Mouse (Mus musculus): Measurements from ENCODE around the gene 1700061G19Rik. TPM values are rescaled to one million over a fixed set of nuclear protein-coding genes. Genes with fewer than 3 reads are reported as not detected.
A peak's percentile ranks its signal among the peaks of the same experiment; 100 is the strongest.

Gene 1700061G19Rik
- polyA plus RNA-seq, 1 experiment from 2014 or later = 0.26 TPM

GRCm38 (mm10) chr17:56876981-56877380 lies 1.7 kb downstream of the 1700061G19Rik start:
- no peak overlapping the region for H3K4me3 ChIP-seq (ENCODE audit: low read depth, low read length)
- no peak overlapping the region for H3K9ac ChIP-seq (ENCODE audit: low read depth, low read length)
- no peaks in the 10 kb centered on the region for H3K4me1 ChIP-seq (replicated peaks; ENCODE audit: control insufficient read depth, insufficient read depth, low read length)
- no peaks in the 10 kb centered on the region for H3K9me3 ChIP-seq (ENCODE audit: control insufficient read depth, low read length)
- DNase-seq (ENCODE audit: low spot score) (no peak), ATAC-seq (ENCODE audit: low FRiP score) (no peak)
- H3K36me3 ChIP-seq (ENCODE audit: control insufficient read depth, insufficient read depth, low read length) = no peaks in the 10 kb centered on the region
- H3K4me2 ChIP-seq (replicated peaks; ENCODE audit: low read depth, low read length) = no peak overlapping the region
- no peak overlapping the region for H3K27ac ChIP-seq (ENCODE audit: low read depth, low read length)
- 66% methylated on average over 8 of the region's 8 CpGs for WGBS
- no peaks in the 10 kb centered on the region for H3K27me3 ChIP-seq (ENCODE audit: control insufficient read depth, insufficient read depth, low read length)

DNA sequence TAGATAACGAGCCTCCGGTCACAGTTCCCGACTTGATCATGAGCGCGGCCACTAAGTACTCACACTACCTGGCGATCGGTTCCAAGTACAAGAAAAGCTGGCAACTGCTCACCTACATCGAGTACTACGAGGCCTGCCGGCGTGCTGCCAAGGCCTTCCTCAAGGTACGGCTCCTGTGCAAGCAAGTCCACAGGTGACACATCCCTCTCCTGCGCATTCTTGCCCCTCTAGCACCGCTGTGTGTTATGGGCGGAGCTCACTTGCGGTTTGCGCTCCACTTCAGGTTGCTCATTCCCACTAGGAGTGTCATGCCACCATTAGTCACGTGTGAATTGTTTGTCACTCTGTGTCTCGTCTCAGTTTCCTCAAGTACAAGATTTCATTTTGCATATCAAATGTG lies 2.1 kb downstream of the 1700061G19Rik start:
- no peaks in the 10 kb centered on the region for H3K27me3 ChIP-seq (ENCODE audit: control insufficient read depth, insufficient read depth, low read length)
- no peaks in the 10 kb centered on the region for H3K9me3 ChIP-seq (ENCODE audit: control insufficient read depth, low read length)
- H3K4me1 ChIP-seq (replicated peaks; ENCODE audit: control insufficient read depth, insufficient read depth, low read length) = no peaks in the 10 kb centered on the region
- H3K4me2 ChIP-seq (replicated peaks; ENCODE audit: low read depth, low read length) = no peak overlapping the region
- no peaks in the 10 kb centered on the region for H3K36me3 ChIP-seq (ENCODE audit: control insufficient read depth, insufficient read depth, low read length)
- no peak overlapping the region for H3K4me3 ChIP-seq (ENCODE audit: low read depth, low read length)
- no peak overlapping the region for H3K27ac ChIP-seq (ENCODE audit: low read depth, low read length)
- no peak for ATAC-seq (ENCODE audit: low FRiP score)
- no peak for DNase-seq (ENCODE audit: low spot score)
- no peak overlapping the region for H3K9ac ChIP-seq (ENCODE audit: low read depth, low read length)
- WGBS = 89% methylated on average over 19 of the region's 19 CpGs

- 52% methylated on average over 17 of the region's 17 CpGs for WGBS
- no peak overlapping the region for H3K4me3 ChIP-seq (ENCODE audit: low read depth, low read length)
- no peak overlapping the region for H3K27ac ChIP-seq (ENCODE audit: low read depth, low read length)
- no peak overlapping the region for H3K4me2 ChIP-seq (replicated peaks; ENCODE audit: low read depth, low read length)
- no peaks in the 10 kb centered on the region for H3K9me3 ChIP-seq (ENCODE audit: control insufficient read depth, low read length)
- no peak for DNase-seq (ENCODE audit: low spot score)
- no peak overlapping the region for H3K9ac ChIP-seq (ENCODE audit: low read depth, low read length)
- ATAC-seq (ENCODE audit: low FRiP score) = no peak
- H3K4me1 ChIP-seq (replicated peaks; ENCODE audit: control insufficient read depth, insufficient read depth, low read length) = no peaks in the 10 kb centered on the region
- H3K36me3 ChIP-seq (ENCODE audit: control insufficient read depth, insufficient read depth, low read length) = no peaks in the 10 kb centered on the region
- no peaks in the 10 kb centered on the region for H3K27me3 ChIP-seq (ENCODE audit: control insufficient read depth, insufficient read depth, low read length)
Measured at GRCm38 (mm10) chr17:56883612-56884011, 8.3 kb downstream of the 1700061G19Rik start.

GRCm38 (mm10) chr17:56884331-56884730 lies 9.1 kb downstream of the 1700061G19Rik start:
- no peaks in the 10 kb centered on the region for H3K27me3 ChIP-seq (ENCODE audit: control insufficient read depth, insufficient read depth, low read length)
- no peak overlapping the region for H3K4me3 ChIP-seq (ENCODE audit: low read depth, low read length)
- no peak overlapping the region for H3K9ac ChIP-seq (ENCODE audit: low read depth, low read length)
- 84% methylated on average over 5 of the region's 5 CpGs for WGBS
- DNase-seq (ENCODE audit: low spot score) = no peak
- H3K4me1 ChIP-seq (replicated peaks; ENCODE audit: control insufficient read depth, insufficient read depth, low read length) = no peaks in the 10 kb centered on the region
- H3K36me3 ChIP-seq (ENCODE audit: control insufficient read depth, insufficient read depth, low read length) = no peaks in the 10 kb centered on the region
- no peak overlapping the region for H3K27ac ChIP-seq (ENCODE audit: low read depth, low read length)
- H3K9me3 ChIP-seq (ENCODE audit: control insufficient read depth, low read length) = no peaks in the 10 kb centered on the region
- ATAC-seq (ENCODE audit: low FRiP score) = no peak
- no peak overlapping the region for H3K4me2 ChIP-seq (replicated peaks; ENCODE audit: low read depth, low read length)

DNA sequence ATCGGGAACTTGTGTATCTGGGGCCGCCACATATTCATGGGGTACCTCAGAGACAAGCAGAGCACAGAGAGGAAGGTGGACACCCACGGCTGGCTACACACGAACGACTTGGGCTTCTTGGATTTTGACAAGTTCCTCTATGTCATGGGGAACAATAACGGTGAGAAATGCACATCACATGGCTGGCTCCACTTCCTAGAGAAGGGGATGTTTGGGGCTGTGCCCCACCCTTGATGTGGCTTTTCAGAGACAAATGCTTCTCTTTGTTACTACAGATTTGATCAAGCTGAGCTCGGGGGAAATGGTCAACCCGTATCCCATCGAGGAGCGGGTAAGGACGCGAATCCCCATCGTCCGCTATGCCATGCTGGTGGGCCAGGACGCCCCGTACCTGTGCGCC lies 9.5 kb downstream of the 1700061G19Rik start:
- ATAC-seq (ENCODE audit: low FRiP score) (no peak), DNase-seq (ENCODE audit: low spot score) (no peak)
- no peak overlapping the region for H3K4me3 ChIP-seq (ENCODE audit: low read depth, low read length)
- no peaks in the 10 kb centered on the region for H3K27me3 ChIP-seq (ENCODE audit: control insufficient read depth, insufficient read depth, low read length)
- H3K9ac ChIP-seq (ENCODE audit: low read depth, low read length) = no peak overlapping the region
- no peak overlapping the region for H3K4me2 ChIP-seq (replicated peaks; ENCODE audit: low read depth, low read length)
- H3K27ac ChIP-seq (ENCODE audit: low read depth, low read length) = no peak overlapping the region
- no peaks in the 10 kb centered on the region for H3K9me3 ChIP-seq (ENCODE audit: control insufficient read depth, low read length)
- 91% methylated on average over 17 of the region's 17 CpGs for WGBS
- H3K4me1 ChIP-seq (replicated peaks; ENCODE audit: control insufficient read depth, insufficient read depth, low read length) = no peaks in the 10 kb centered on the region
- no peaks in the 10 kb centered on the region for H3K36me3 ChIP-seq (ENCODE audit: control insufficient read depth, insufficient read depth, low read length)

- ATAC-seq (ENCODE audit: low FRiP score) = no peak
- DNase-seq (ENCODE audit: low spot score) = no peak
- H3K4me1 ChIP-seq (replicated peaks; ENCODE audit: control insufficient read depth, insufficient read depth, low read length) = no peaks in the 10 kb centered on the region
- no peak overlapping the region for H3K9ac ChIP-seq (ENCODE audit: low read depth, low read length)
- no peak overlapping the region for H3K27ac ChIP-seq (ENCODE audit: low read depth, low read length)
- no peak overlapping the region for H3K4me3 ChIP-seq (ENCODE audit: low read depth, low read length)
- 90% methylated on average over 2 of the region's 3 CpGs for WGBS
- H3K36me3 ChIP-seq (ENCODE audit: control insufficient read depth, insufficient read depth, low read length) = no peaks in the 10 kb centered on the region
- H3K27me3 ChIP-seq (ENCODE audit: control insufficient read depth, insufficient read depth, low read length) = no peaks in the 10 kb centered on the region
- H3K9me3 ChIP-seq (ENCODE audit: control insufficient read depth, low read length) = no peaks in the 10 kb centered on the region
- no peak overlapping the region for H3K4me2 ChIP-seq (replicated peaks; ENCODE audit: low read depth, low read length)
Measured at GRCm38 (mm10) chr17:56888050-56888449, 12.8 kb downstream of the 1700061G19Rik start.

DNA sequence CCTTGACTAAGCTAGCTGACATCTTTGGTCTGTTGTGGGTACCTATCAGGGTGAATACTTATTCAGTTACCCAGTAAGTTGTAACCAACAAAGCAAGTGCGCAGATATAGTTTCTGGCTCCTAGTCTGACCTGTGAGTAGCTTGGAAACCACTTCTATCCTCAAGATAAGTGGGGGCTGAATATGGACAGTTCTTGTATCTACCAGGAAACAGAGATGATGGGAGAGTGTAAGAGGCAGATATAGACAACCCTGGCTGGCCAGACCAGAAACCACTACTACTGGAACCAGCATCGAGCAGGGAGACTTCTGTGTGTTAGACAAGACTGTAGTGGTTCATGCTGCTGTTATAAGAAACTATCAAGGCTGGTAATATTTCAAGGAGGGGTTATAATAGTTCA lies 14.7 kb downstream of the 1700061G19Rik start:
- Histone ChIP-seq H3K4me1 (replicated peaks; ENCODE audit: control insufficient read depth, insufficient read depth, low read length) (no peaks in the 10 kb centered on the region), H3K9me3 (ENCODE audit: control insufficient read depth, low read length) (no peaks in the 10 kb centered on the region), H3K27me3 (ENCODE audit: control insufficient read depth, insufficient read depth, low read length) (no peaks in the 10 kb centered on the region), H3K36me3 (ENCODE audit: control insufficient read depth, insufficient read depth, low read length) (peaks cover 10% of the 10 kb centered on the region), H3K4me2 (replicated peaks; ENCODE audit: low read depth, low read length) (no peak overlapping the region), H3K27ac (ENCODE audit: low read depth, low read length) (no peak overlapping the region), H3K4me3 (ENCODE audit: low read depth, low read length) (no peak overlapping the region), H3K9ac (ENCODE audit: low read depth, low read length) (no peak overlapping the region)
- WGBS = 85% methylated on average over 2 of the region's 2 CpGs
- no peak for ATAC-seq (ENCODE audit: low FRiP score)
- DNase-seq (ENCODE audit: low spot score) = no peak

- H3K9ac ChIP-seq (ENCODE audit: low read depth, low read length) = no peak overlapping the region
- peaks cover 6% of the 10 kb centered on the region; the same call in 1 of the 2 replicates for H3K4me1 ChIP-seq (replicated peaks; ENCODE audit: control insufficient read depth, insufficient read depth, low read length)
- no peaks in the 10 kb centered on the region for H3K9me3 ChIP-seq (ENCODE audit: control insufficient read depth, low read length)
- no peak overlapping the region for H3K27ac ChIP-seq (ENCODE audit: low read depth, low read length)
- H3K27me3 ChIP-seq (ENCODE audit: control insufficient read depth, insufficient read depth, low read length) = no peaks in the 10 kb centered on the region
- H3K36me3 ChIP-seq (ENCODE audit: control insufficient read depth, insufficient read depth, low read length) = peaks cover 29% of the 10 kb centered on the region
- ATAC-seq (ENCODE audit: low FRiP score) (no peak), DNase-seq (ENCODE audit: low spot score) (no peak)
- H3K4me2 ChIP-seq (replicated peaks; ENCODE audit: low read depth, low read length) = no peak overlapping the region
- WGBS = 94% methylated on average over 9 of the region's 9 CpGs
- no peak overlapping the region for H3K4me3 ChIP-seq (ENCODE audit: low read depth, low read length)
Measured at GRCm38 (mm10) chr17:56895368-56895918, 20.2 kb downstream of the 1700061G19Rik start.

DNA sequence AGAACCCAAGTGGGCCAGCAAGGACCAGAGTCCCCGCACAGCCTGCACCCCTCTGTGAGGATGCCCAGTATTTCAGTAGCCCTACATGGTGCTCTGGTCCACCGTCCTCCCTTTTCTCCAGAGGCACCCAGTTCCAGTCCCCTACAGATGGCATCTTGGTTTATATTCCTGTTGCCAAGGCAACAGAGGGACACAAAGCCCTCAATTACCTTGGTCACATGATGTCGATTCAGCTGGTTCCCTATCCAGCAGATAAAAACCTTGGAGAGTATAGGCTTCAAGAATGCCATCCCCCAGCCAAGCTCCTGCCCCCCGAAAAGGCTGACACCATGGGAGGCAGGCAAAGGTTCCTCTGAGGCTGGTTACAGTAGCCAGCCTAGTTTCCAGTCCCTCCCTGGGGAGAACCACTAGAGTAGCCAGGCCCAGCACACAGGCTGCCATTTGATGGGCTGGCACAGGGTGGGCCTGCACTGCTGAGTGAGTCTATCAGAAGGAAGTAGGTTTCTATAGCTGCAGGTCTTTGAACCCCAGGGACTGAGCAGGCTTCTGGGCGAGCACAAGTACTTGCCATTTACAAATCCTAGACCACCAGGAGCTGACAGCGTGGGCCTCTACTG lies 21.3 kb downstream of the 1700061G19Rik start:
- WGBS = 79% methylated on average over 6 of the region's 6 CpGs
- DNase-seq (ENCODE audit: low spot score) (peak; percentile 32), ATAC-seq (ENCODE audit: low FRiP score) (peak; percentile 34)
- H3K9ac ChIP-seq (ENCODE audit: low read depth, low read length) = no peak overlapping the region
- H3K27me3 ChIP-seq (ENCODE audit: control insufficient read depth, insufficient read depth, low read length) = no peaks in the 10 kb centered on the region
- H3K4me1 ChIP-seq (replicated peaks; ENCODE audit: control insufficient read depth, insufficient read depth, low read length) = peaks cover 6% of the 10 kb centered on the region; the same call in 1 of the 2 replicates
- no peak overlapping the region for H3K4me2 ChIP-seq (replicated peaks; ENCODE audit: low read depth, low read length)
- no peak overlapping the region for H3K27ac ChIP-seq (ENCODE audit: low read depth, low read length)
- H3K4me3 ChIP-seq (ENCODE audit: low read depth, low read length) = no peak overlapping the region
- no peaks in the 10 kb centered on the region for H3K9me3 ChIP-seq (ENCODE audit: control insufficient read depth, low read length)
- H3K36me3 ChIP-seq (ENCODE audit: control insufficient read depth, insufficient read depth, low read length) = peaks cover 31% of the 10 kb centered on the region

Data from hindbrain, embryonic 11.5 days (tissue).